In genomic region chr4:135362828-135363227, GRCm38 (mm10) we compare ENCODE assay signal across 22 mouse cellular contexts. TPM values are rescaled to one million over a fixed set of nuclear protein-coding genes. Genes with fewer than 3 reads are reported as not detected.
DNase-seq lines count a peak whose midpoint lies in the region; ATAC-seq and TF ChIP-seq lines count a peak whose summit lies in the region.
"Had no signal": no experiment of that assay in that cellular context is flagged by ENCODE, and none has a peak within 500 bp of the region (broad histone marks: within the 10 kb centered on the region; RNA-seq: fewer than 3 reads in every experiment).

No protein-coding gene starts in this region.

- no peak for TF ChIP-seq POLR2A in cortical plate, adult 2 months (IDR thresholded peaks at IDR 0.05; ENCODE audit: extremely low read depth, insufficient read depth, low read length)
- no peak for TF ChIP-seq POLR2A in thymus, adult 2 months (IDR thresholded peaks at IDR 0.05; ENCODE audit: control insufficient read depth, extremely low read depth, insufficient read depth, low read length, poor library complexity)

- no peak for TF ChIP-seq CTCF in cortical plate, adult 2 months (IDR thresholded peaks at IDR 0.05; ENCODE audit: extremely low read depth, insufficient read depth, low read length)
- TF ChIP-seq CTCF in thymus, adult 2 months (IDR thresholded peaks at IDR 0.05; ENCODE audit: borderline replicate concordance, control insufficient read depth, extremely low read depth, insufficient read depth, low read length, poor library complexity): no peak

- H3K36me3 ChIP-seq in forebrain, embryonic 13.5 days (ENCODE audit: poor library complexity, severe bottlenecking): no peaks in the 10 kb centered on the region
- no peaks in the 10 kb centered on the region for H3K36me3 ChIP-seq in forebrain, embryonic 10.5 days (replicated peaks)
- H3K36me3 ChIP-seq in thymus, adult 2 months (ENCODE audit: control insufficient read depth, insufficient read depth, low read length): no peaks in the 10 kb centered on the region
- H3K36me3 ChIP-seq: embryonic facial prominence, embryonic 10.5 days; forebrain, embryonic 15.5 days; heart, embryonic 12.5 days; hindbrain, embryonic 10.5 days; hindbrain, embryonic 15.5 days had no signal

- 25% methylated on average over 6 of the region's 6 CpGs for WGBS in forebrain, embryonic 13.5 days
- WGBS in forebrain, embryonic 10.5 days: 32% methylated on average over 6 of the region's 6 CpGs
- WGBS in thymus, adult 2 months: 87% methylated on average over 6 of the region's 6 CpGs

- 0 out of 2 replicates have a peak overlapping the region, but pooled peaks have one; percentile 18 for H3K9ac ChIP-seq in forebrain, embryonic 13.5 days
- H3K9ac ChIP-seq: forebrain, embryonic 15.5 days; heart, embryonic 12.5 days; hindbrain, embryonic 15.5 days had no signal

- no peak overlapping the region for H3K4me3 ChIP-seq in forebrain, embryonic 13.5 days
- no peak overlapping the region for H3K4me3 ChIP-seq in forebrain, embryonic 10.5 days
- H3K4me3 ChIP-seq in cortical plate, adult 2 months (ENCODE audit: insufficient read depth, low read length): no peak overlapping the region
- H3K4me3 ChIP-seq in thymus, adult 2 months (ENCODE audit: control insufficient read depth, insufficient read depth, low read length): no peak overlapping the region
- H3K4me3 ChIP-seq: embryonic facial prominence, embryonic 10.5 days; forebrain, embryonic 15.5 days; heart, embryonic 12.5 days; hindbrain, embryonic 10.5 days; hindbrain, embryonic 15.5 days had no signal

- ATAC-seq in forebrain, embryonic 13.5 days: no peak
- ATAC-seq: activated CD4-positive, CD25-positive, alpha-beta regulatory T cell, adult 4 months; forebrain, embryonic 15.5 days; inflammation-experienced regulatory T-cells, adult 6 months; Patski had no signal

- peaks cover under 1% of the 10 kb centered on the region; the same call in 1 of the 2 replicates for H3K27me3 ChIP-seq in forebrain, embryonic 13.5 days
- no peaks in the 10 kb centered on the region for H3K27me3 ChIP-seq in forebrain, embryonic 10.5 days (ENCODE audit: poor library complexity, severe bottlenecking)
- no peaks in the 10 kb centered on the region for H3K27me3 ChIP-seq in thymus, adult 2 months (ENCODE audit: control insufficient read depth, insufficient read depth, low read length)
- H3K27me3 ChIP-seq: forebrain, embryonic 15.5 days; hindbrain, embryonic 15.5 days; Patski had no signal

- H3K4me2 ChIP-seq in forebrain, embryonic 13.5 days: no peak overlapping the region
- H3K4me2 ChIP-seq: forebrain, embryonic 15.5 days; heart, embryonic 12.5 days; hindbrain, embryonic 15.5 days had no signal

- DNase-seq in forebrain, embryonic 10.5 days (ENCODE audit: extremely low spot score, low spot score): no peak
- peak; percentile 22 for DNase-seq in right cerebral cortex, adult 18-20 months
- no peak for DNase-seq in right cerebral cortex, postnatal 4 days
- DNase-seq in thymus, adult 2 months: no peak
- no peak for DNase-seq in adrenal gland, adult 18-20 months (ENCODE audit: low spot score in 2 of 2)
- DNase-seq: adrenal gland, adult 2 months; adrenal gland, postnatal 25 days; cerebellum, adult 11-12 months; cerebellum, adult 9-10 months; cerebellum, postnatal 36 days; gastrocnemius, postnatal 10 days had no signal

- no peaks in the 10 kb centered on the region for H3K4me1 ChIP-seq in forebrain, embryonic 13.5 days
- H3K4me1 ChIP-seq in forebrain, embryonic 10.5 days: peaks cover 5% of the 10 kb centered on the region
- no peaks in the 10 kb centered on the region for H3K4me1 ChIP-seq in cortical plate, adult 2 months (ENCODE audit: control insufficient read depth, insufficient read depth, low read length)
- no peaks in the 10 kb centered on the region for H3K4me1 ChIP-seq in thymus, adult 2 months (replicated peaks; ENCODE audit: control insufficient read depth, insufficient read depth, low read length)
- H3K4me1 ChIP-seq: forebrain, embryonic 15.5 days; heart, embryonic 12.5 days; hindbrain, embryonic 15.5 days had no signal

- no peaks in the 10 kb centered on the region for H3K9me3 ChIP-seq in forebrain, embryonic 13.5 days (replicated peaks)
- no peaks in the 10 kb centered on the region for H3K9me3 ChIP-seq in forebrain, embryonic 10.5 days
- H3K9me3 ChIP-seq: embryonic facial prominence, embryonic 10.5 days; forebrain, embryonic 15.5 days; heart, embryonic 12.5 days; hindbrain, embryonic 10.5 days; hindbrain, embryonic 15.5 days had no signal

- no peak overlapping the region for H3K27ac ChIP-seq in forebrain, embryonic 13.5 days
- no peak overlapping the region for H3K27ac ChIP-seq in forebrain, embryonic 10.5 days
- 0 out of 2 replicates have a peak overlapping the region, but pooled peaks have one; percentile 49 for H3K27ac ChIP-seq in cortical plate, adult 2 months (ENCODE audit: insufficient read depth, low read length)
- H3K27ac ChIP-seq in thymus, adult 2 months (ENCODE audit: control insufficient read depth, insufficient read depth, low read length): no peak overlapping the region
- H3K27ac ChIP-seq: embryonic facial prominence, embryonic 10.5 days; forebrain, embryonic 15.5 days; hindbrain, embryonic 10.5 days; hindbrain, embryonic 15.5 days had no signal

RNA-seq across cellular contexts. Expression of gene Srrm1, which starts 9.7 kb away (rescaled TPM):
- polyA plus RNA-seq in forebrain, embryonic 13.5 days (2015; fragmentation: Nextera tagmentation; extraction: Ambion mirVana): 250 and 261 TPM in 2 replicates
- 235 and 240 TPM in 2 replicates for polyA plus RNA-seq in forebrain, embryonic 10.5 days (2016; fragmentation: Nextera tagmentation; extraction: Ambion mirVana)
- polyA plus RNA-seq in cortical plate, adult 2 months (2012; rRNA removed): 115 and 131 TPM in 2 replicates
- polyA plus RNA-seq in thymus, adult 2 months (2012; rRNA removed): 41.0 and 50.0 TPM in 2 replicates
- 100 to 1,000 TPM in 1 of 2 experiments, 10 to 100 TPM in 1; 99.3 to 114 TPM for total RNA-seq in adrenal gland, adult 18-20 months (2021)

RNA-seq across cellular contexts. Expression of gene Ncmap, which starts 35.2 kb away (rescaled TPM):
- 0.64 and 0.79 TPM in 2 replicates for polyA plus RNA-seq in forebrain, embryonic 13.5 days (2015; fragmentation: Nextera tagmentation; extraction: Ambion mirVana)
- 0.40 and 0.52 TPM in 2 replicates for polyA plus RNA-seq in forebrain, embryonic 10.5 days (2016; fragmentation: Nextera tagmentation; extraction: Ambion mirVana)
- polyA plus RNA-seq in cortical plate, adult 2 months (2012; rRNA removed): 0.96 and 1.3 TPM in 2 replicates
- polyA plus RNA-seq in thymus, adult 2 months (2012; rRNA removed): 0.96 and 2.0 TPM in 2 replicates
- total RNA-seq in adrenal gland, adult 18-20 months (2021): under 1 TPM in 1 of 2 experiments, not detected in 1; 0.26 TPM
- total RNA-seq: adrenal gland, postnatal 25 days; heart, adult 8-10 months had no signal
- polyA plus RNA-seq: Patski had no signal
